Mouse (Mus musculus): ENCODE data around the gene Lbh.

Gene Lbh

GRCm38 (mm10) chr17:72977616-72978015, 59.5 kb downstream of the Lbh start:
- no peak for DNase-seq

- no peak for DNase-seq
Measured at GRCm38 (mm10) chr17:72982156-72982555, 64.1 kb downstream of the Lbh start.

- DNase-seq: no peak
Measured at GRCm38 (mm10) chr17:72983471-72983870, 65.4 kb downstream of the Lbh start.

GRCm38 (mm10) chr17:72989025-72989424, 70.9 kb downstream of the Lbh start:
- DNase-seq: no peak
